Mouse (Mus musculus): ENCODE results near the gene Slc16a10.

DNA sequence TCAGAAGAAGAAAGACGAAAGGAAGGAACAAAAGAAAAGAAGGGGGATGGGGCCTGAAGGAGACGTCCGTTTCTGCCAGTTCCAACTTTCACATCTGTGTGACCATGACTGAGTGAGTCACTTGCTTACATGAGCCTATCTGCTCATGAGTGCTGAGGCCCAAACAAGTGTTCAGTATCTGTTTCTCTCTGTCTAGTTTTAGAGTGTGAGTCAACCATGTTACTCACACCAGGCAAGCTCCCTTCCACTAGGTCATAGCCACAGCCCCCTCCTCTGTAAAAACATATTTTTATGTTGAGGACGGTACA lies 10.4 kb upstream of the Slc16a10 start:
- TF ChIP-seq CTCF (IDR thresholded peaks at IDR 0.05) (no peak), EP300 (IDR thresholded peaks at IDR 0.05) (no peak)
